Mouse (Mus musculus): ENCODE measurements around the gene Cmtr1. TPM values are rescaled to one million over a fixed set of nuclear protein-coding genes. Genes with fewer than 3 reads are reported as not detected.

Cmtr1 gene
- polyA plus RNA-seq, 1 experiment = 55.7 TPM

DNA sequence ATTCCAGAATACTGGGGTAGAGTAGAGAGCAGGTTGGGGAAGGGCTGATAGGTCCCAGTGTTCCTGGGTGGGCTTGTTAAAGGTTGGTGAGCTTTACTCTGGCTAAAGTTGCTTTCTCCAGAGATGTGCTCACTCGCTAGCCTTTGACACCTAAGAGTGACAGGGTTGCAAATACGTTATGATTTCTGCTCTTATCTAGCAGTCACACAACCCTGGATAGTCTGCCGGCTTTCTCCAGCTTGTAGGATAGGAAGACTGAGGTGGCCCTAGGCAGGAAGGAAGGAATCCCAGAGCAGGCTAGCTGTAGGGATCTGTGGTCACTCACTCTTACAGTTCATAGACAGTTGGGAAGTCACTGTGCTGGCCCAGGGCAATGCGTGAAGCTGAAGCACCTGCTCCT is 23.9 kb downstream of the Cmtr1 start:
- TF ChIP-seq USF1 (IDR thresholded peaks at IDR 0.05; ENCODE audit: low read depth) (no peak), MYOD1 (IDR thresholded peaks at IDR 0.05; ENCODE audit: control insufficient read depth in 1 of 3, insufficient read length in 2 of 3, low read depth in 2 of 3) (no peak), POLR2A (IDR thresholded peaks at IDR 0.05; ENCODE audit: insufficient read length, low read depth) (no peak), MAX (IDR thresholded peaks at IDR 0.05; ENCODE audit: low read depth) (no peak), POLR2AphosphoS2 (IDR thresholded peaks at IDR 0.05; ENCODE audit: insufficient read length, low read depth) (no peak), TCF3 (IDR thresholded peaks at IDR 0.05; ENCODE audit: insufficient read length, low read depth) (no peak), MYOG (IDR thresholded peaks at IDR 0.05; ENCODE audit: control insufficient read depth in 1 of 3, insufficient read depth in 1 of 3, insufficient read length in 2 of 3, low read depth in 2 of 3) (no peak), E2F4 (IDR thresholded peaks at IDR 0.05; ENCODE audit: insufficient read depth) (no peak), CEBPB (IDR thresholded peaks at IDR 0.05; ENCODE audit: insufficient read depth, poor library complexity, severe bottlenecking) (no peak), REST (IDR thresholded peaks at IDR 0.05; ENCODE audit: insufficient read depth, insufficient read length) (no peak), TCF12 (IDR thresholded peaks at IDR 0.05; ENCODE audit: insufficient read depth, poor library complexity, severe bottlenecking) (no peak), SRF (IDR thresholded peaks at IDR 0.05; ENCODE audit: control insufficient read depth, insufficient read length, low read depth) (no peak)
- Histone ChIP-seq H3K27me3 (ENCODE audit: control insufficient read depth, insufficient read depth, insufficient read length) (no peaks in the 10 kb centered on the region), H3K79me2 (ENCODE audit: control insufficient read depth, insufficient read depth) (no peaks in the 10 kb centered on the region), H3K4me3 (no peak overlapping the region), H3ac (ENCODE audit: control insufficient read depth, insufficient read length) (no peak overlapping the region), H3K36me3 (ENCODE audit: control insufficient read depth, insufficient read depth) (peaks cover 34% of the 10 kb centered on the region), H3K4me2 (ENCODE audit: low read depth) (no peak overlapping the region)

- TF ChIP-seq USF1 (IDR thresholded peaks at IDR 0.05; ENCODE audit: low read depth) (no peak), REST (IDR thresholded peaks at IDR 0.05; ENCODE audit: insufficient read depth, insufficient read length) (no peak), E2F4 (IDR thresholded peaks at IDR 0.05; ENCODE audit: insufficient read depth) (no peak), MYOG (IDR thresholded peaks at IDR 0.05; ENCODE audit: control insufficient read depth in 1 of 3, insufficient read depth in 1 of 3, insufficient read length in 2 of 3, low read depth in 2 of 3) (no peak), POLR2A (IDR thresholded peaks at IDR 0.05; ENCODE audit: insufficient read length, low read depth) (no peak), POLR2AphosphoS2 (IDR thresholded peaks at IDR 0.05; ENCODE audit: insufficient read length, low read depth) (no peak), CEBPB (IDR thresholded peaks at IDR 0.05; ENCODE audit: insufficient read depth, poor library complexity, severe bottlenecking) (no peak), TCF3 (IDR thresholded peaks at IDR 0.05; ENCODE audit: insufficient read length, low read depth) (no peak), TCF12 (IDR thresholded peaks at IDR 0.05; ENCODE audit: insufficient read depth, poor library complexity, severe bottlenecking) (no peak), SRF (IDR thresholded peaks at IDR 0.05; ENCODE audit: control insufficient read depth, insufficient read length, low read depth) (no peak), MYOD1 (IDR thresholded peaks at IDR 0.05; ENCODE audit: control insufficient read depth in 1 of 3, insufficient read length in 2 of 3, low read depth in 2 of 3) (no peak), MAX (IDR thresholded peaks at IDR 0.05; ENCODE audit: low read depth) (no peak)
- Histone ChIP-seq H3K79me2 (ENCODE audit: control insufficient read depth, insufficient read depth) (no peaks in the 10 kb centered on the region), H3K27me3 (ENCODE audit: control insufficient read depth, insufficient read depth, insufficient read length) (no peaks in the 10 kb centered on the region), H3K36me3 (ENCODE audit: control insufficient read depth, insufficient read depth) (peaks cover 27% of the 10 kb centered on the region), H3ac (ENCODE audit: control insufficient read depth, insufficient read length) (no peak overlapping the region), H3K4me2 (ENCODE audit: low read depth) (no peak overlapping the region), H3K4me3 (no peak overlapping the region)
Measured at GRCm38 (mm10) chr17:29686771-29687170, 26.4 kb downstream of the Cmtr1 start.

GRCm38 (mm10) chr17:29687373-29687772 is 27.0 kb downstream of the Cmtr1 start:
- Histone ChIP-seq H3ac (ENCODE audit: control insufficient read depth, insufficient read length) (no peak overlapping the region), H3K4me2 (ENCODE audit: low read depth) (no peak overlapping the region), H3K79me2 (ENCODE audit: control insufficient read depth, insufficient read depth) (no peaks in the 10 kb centered on the region), H3K27me3 (ENCODE audit: control insufficient read depth, insufficient read depth, insufficient read length) (no peaks in the 10 kb centered on the region), H3K36me3 (ENCODE audit: control insufficient read depth, insufficient read depth) (peaks cover 22% of the 10 kb centered on the region), H3K4me3 (no peak overlapping the region)
- TF ChIP-seq TCF12 (IDR thresholded peaks at IDR 0.05; ENCODE audit: insufficient read depth, poor library complexity, severe bottlenecking) (no peak), POLR2A (IDR thresholded peaks at IDR 0.05; ENCODE audit: insufficient read length, low read depth) (no peak), MYOG (IDR thresholded peaks at IDR 0.05; ENCODE audit: control insufficient read depth in 1 of 3, insufficient read depth in 1 of 3, insufficient read length in 2 of 3, low read depth in 2 of 3) (no peak), MYOD1 (IDR thresholded peaks at IDR 0.05; ENCODE audit: control insufficient read depth in 1 of 3, insufficient read length in 2 of 3, low read depth in 2 of 3) (no peak), USF1 (IDR thresholded peaks at IDR 0.05; ENCODE audit: low read depth) (no peak), REST (IDR thresholded peaks at IDR 0.05; ENCODE audit: insufficient read depth, insufficient read length) (no peak), CEBPB (IDR thresholded peaks at IDR 0.05; ENCODE audit: insufficient read depth, poor library complexity, severe bottlenecking) (no peak), E2F4 (IDR thresholded peaks at IDR 0.05; ENCODE audit: insufficient read depth) (no peak), SRF (IDR thresholded peaks at IDR 0.05; ENCODE audit: control insufficient read depth, insufficient read length, low read depth) (no peak), MAX (IDR thresholded peaks at IDR 0.05; ENCODE audit: low read depth) (no peak), TCF3 (IDR thresholded peaks at IDR 0.05; ENCODE audit: insufficient read length, low read depth) (no peak), POLR2AphosphoS2 (IDR thresholded peaks at IDR 0.05; ENCODE audit: insufficient read length, low read depth) (no peak)

DNA sequence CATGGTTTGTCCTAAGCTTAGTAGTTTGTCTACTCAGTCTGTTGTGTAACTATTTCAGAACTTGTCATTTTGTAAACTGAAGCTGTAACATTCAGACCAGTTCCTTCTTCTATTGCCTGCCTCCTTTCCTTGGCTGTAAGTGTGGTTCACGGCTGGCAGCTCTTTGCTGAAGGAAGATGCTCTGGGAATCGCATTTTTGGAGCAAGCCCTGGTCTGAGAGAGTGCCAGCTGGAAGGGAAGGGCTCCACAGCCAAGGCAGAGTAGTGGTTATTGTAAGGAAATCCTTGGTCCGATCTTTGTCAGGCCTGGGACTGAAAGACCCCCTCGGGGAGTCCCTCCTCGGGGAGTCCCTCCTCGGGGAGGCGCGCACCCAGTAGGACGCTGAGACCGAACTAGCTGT is 28.2 kb downstream of the Cmtr1 start:
- no peak overlapping the region for H3ac ChIP-seq (ENCODE audit: control insufficient read depth, insufficient read length)
- TF ChIP-seq TCF3 (IDR thresholded peaks at IDR 0.05; ENCODE audit: insufficient read length, low read depth) (no peak), CEBPB (IDR thresholded peaks at IDR 0.05; ENCODE audit: insufficient read depth, poor library complexity, severe bottlenecking) (no peak)
- no peaks in the 10 kb centered on the region for H3K79me2 ChIP-seq (ENCODE audit: control insufficient read depth, insufficient read depth)
- H3K4me2 ChIP-seq (ENCODE audit: low read depth) = no peak overlapping the region
- no peak overlapping the region for H3K4me3 ChIP-seq
- H3K27me3 ChIP-seq (ENCODE audit: control insufficient read depth, insufficient read depth, insufficient read length) = no peaks in the 10 kb centered on the region
- H3K36me3 ChIP-seq (ENCODE audit: control insufficient read depth, insufficient read depth) = peaks cover 12% of the 10 kb centered on the region

DNA sequence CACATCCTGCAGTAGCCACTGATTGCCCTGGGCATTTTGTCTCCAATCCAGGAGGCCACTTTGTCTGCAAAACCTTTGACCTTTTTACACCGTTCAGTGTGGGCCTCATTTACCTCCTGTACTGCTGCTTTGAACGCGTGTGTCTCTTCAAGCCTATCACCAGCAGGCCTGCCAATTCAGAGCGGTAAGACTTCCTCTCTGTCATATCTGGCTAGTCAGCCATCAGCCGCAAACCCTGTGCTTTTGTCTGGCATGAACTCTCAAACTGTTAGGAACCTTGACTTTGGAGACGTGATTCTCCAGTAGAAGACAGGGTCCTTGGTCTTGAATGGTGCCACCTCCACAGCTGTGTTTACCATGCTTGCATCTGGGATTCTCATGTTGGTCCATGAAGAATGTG is 29.9 kb downstream of the Cmtr1 start:
- H3K4me3 ChIP-seq = no peak overlapping the region
- H3K4me2 ChIP-seq (ENCODE audit: low read depth) = no peak overlapping the region
- no peaks in the 10 kb centered on the region for H3K79me2 ChIP-seq (ENCODE audit: control insufficient read depth, insufficient read depth)
- H3K27me3 ChIP-seq (ENCODE audit: control insufficient read depth, insufficient read depth, insufficient read length) = no peaks in the 10 kb centered on the region
- H3ac ChIP-seq (ENCODE audit: control insufficient read depth, insufficient read length) = no peak overlapping the region
- H3K36me3 ChIP-seq (ENCODE audit: control insufficient read depth, insufficient read depth) = peaks cover 19% of the 10 kb centered on the region
- TF ChIP-seq SRF (IDR thresholded peaks at IDR 0.05; ENCODE audit: control insufficient read depth, insufficient read length, low read depth) = no peak
- TF ChIP-seq MYOG (IDR thresholded peaks at IDR 0.05; ENCODE audit: control insufficient read depth in 1 of 3, insufficient read depth in 1 of 3, insufficient read length in 2 of 3, low read depth in 2 of 3) = no peak
- no peak for TF ChIP-seq E2F4 (IDR thresholded peaks at IDR 0.05; ENCODE audit: insufficient read depth)
- no peak for TF ChIP-seq USF1 (IDR thresholded peaks at IDR 0.05; ENCODE audit: low read depth)
- TF ChIP-seq POLR2AphosphoS2 (IDR thresholded peaks at IDR 0.05; ENCODE audit: insufficient read length, low read depth) = no peak
- no peak for TF ChIP-seq MYOD1 (IDR thresholded peaks at IDR 0.05; ENCODE audit: control insufficient read depth in 1 of 3, insufficient read length in 2 of 3, low read depth in 2 of 3)
- no peak for TF ChIP-seq POLR2A (IDR thresholded peaks at IDR 0.05; ENCODE audit: insufficient read length, low read depth)
- no peak for TF ChIP-seq MAX (IDR thresholded peaks at IDR 0.05; ENCODE audit: low read depth)
- TF ChIP-seq TCF3 (IDR thresholded peaks at IDR 0.05; ENCODE audit: insufficient read length, low read depth) = no peak
- TF ChIP-seq CEBPB (IDR thresholded peaks at IDR 0.05; ENCODE audit: insufficient read depth, poor library complexity, severe bottlenecking) = no peak
- no peak for TF ChIP-seq TCF12 (IDR thresholded peaks at IDR 0.05; ENCODE audit: insufficient read depth, poor library complexity, severe bottlenecking)
- no peak for TF ChIP-seq REST (IDR thresholded peaks at IDR 0.05; ENCODE audit: insufficient read depth, insufficient read length)

Measured in myocyte (in vitro differentiated cells).